Mouse (Mus musculus) bone marrow macrophage, adult 2 months (primary cell): ENCODE data around the gene Vegfd. TPM values are rescaled to one million over a fixed set of nuclear protein-coding genes. Genes with fewer than 3 reads are reported as not detected.

ENCODE experiments used
- H3K27ac ChIP-seq: 2 replicates; pipeline ENCODE4 v1.5.1; 2012; ENCODE audit warnings: low read depth, low read length; ENCODE audit not compliant: insufficient read depth
- H3K4me1 ChIP-seq: 2 replicates; pipeline ENCODE4 v1.6.1; 2012; ENCODE audit warnings: low read length; ENCODE audit not compliant: control insufficient read depth, insufficient read depth
- H3K4me3 ChIP-seq: 2 replicates; pipeline ENCODE4 v1.5.1; 2012; ENCODE audit warnings: mild to moderate bottlenecking, low read length, moderate library complexity; ENCODE audit not compliant: insufficient read depth
- CTCF ChIP-seq: IDR thresholded peaks from 2 replicates; pipeline ENCODE4 v1.5.1; 2012; ENCODE audit warnings: low read depth, mild to moderate bottlenecking, low read length, moderate library complexity
- POLR2A ChIP-seq: IDR thresholded peaks from 2 replicates; pipeline ENCODE4 v1.6.1; 2012; ENCODE audit warnings: mild to moderate bottlenecking, low read depth, low read length, borderline replicate concordance
- polyA plus RNA-seq: library from polyadenylated mRNA; stranded (reverse); fragments of >200 nt; gene quantifications from 2 replicates; pipeline ENCODE4 v1.2.4, GENCODE M21; 2012; ENCODE audit not compliant: missing spikeins, insufficient read depth, insufficient read length

Gene Vegfd
- polyA plus RNA-seq, 1 experiment, result 0.27 TPM

DNA sequence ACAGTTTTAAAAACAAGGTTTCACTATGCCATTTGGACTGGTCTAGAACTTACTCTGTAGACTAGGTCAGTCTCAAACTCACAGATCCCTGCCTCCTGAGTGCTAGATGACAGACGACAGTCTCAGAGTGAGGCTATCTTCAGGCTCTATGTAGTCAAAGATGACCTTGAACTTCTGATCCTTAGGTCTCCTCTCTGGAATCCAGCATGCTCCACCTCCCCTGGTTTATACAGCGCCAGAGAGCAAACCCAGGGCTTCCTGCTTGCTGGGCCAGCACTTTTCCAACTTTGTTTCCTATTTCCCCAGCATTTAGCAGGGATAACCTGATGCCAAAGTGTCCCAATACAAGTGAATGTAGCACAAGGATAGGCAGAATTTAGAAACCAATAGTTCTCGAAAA lies 67.5 kb downstream of the Vegfd start:
- TF ChIP-seq POLR2A (no peak), CTCF (no peak)
- Histone ChIP-seq H3K4me3 (no peak overlapping the region), H3K27ac (no peak overlapping the region), H3K4me1 (no peaks in the 10 kb centered on the region)

DNA sequence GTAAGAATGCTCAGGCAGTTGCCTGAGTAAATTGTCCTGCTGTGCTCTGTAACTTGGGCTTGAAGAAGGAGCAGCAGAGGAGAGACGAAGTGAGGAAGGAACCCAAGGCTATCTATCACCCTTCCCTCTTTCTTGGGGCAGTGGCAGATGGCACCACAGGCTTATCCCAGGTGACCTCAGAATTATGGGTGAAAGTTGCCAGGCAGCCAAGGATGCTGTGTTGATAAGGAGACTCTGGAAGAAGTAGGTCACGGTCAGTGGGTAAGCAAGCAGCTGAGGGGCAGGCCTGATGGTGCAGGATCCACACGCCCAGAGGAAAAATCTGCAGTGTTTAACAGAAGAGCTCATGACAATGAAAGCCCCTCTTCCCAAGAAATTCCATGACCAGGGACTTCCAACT lies 68.1 kb downstream of the Vegfd start:
- TF ChIP-seq CTCF, result no peak
- TF ChIP-seq POLR2A, result no peak
- Histone ChIP-seq H3K4me3 (no peak overlapping the region), H3K4me1 (no peaks in the 10 kb centered on the region), H3K27ac (no peak overlapping the region)

DNA sequence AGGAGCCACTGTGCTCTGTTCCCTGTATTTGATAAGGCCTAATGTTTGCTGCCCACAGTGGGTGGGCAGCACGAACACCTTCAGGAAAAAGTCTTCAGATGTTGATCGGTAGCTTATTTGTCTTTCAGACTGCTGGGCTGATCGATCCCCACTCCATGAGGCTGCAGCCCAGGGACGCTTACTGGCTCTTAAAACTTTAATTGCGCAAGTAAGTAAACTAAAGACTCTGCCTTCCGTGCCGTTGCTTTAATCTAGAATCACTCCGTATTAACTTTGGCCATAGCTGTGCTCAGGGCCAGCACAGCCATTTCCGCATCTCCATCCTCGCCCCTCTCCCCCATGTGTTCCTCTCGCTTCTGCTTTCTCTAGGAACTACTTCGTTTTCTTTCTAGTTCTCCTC lies 72.4 kb downstream of the Vegfd start:
- no peak for TF ChIP-seq CTCF
- TF ChIP-seq POLR2A, result no peak
- Histone ChIP-seq H3K27ac (no peak overlapping the region), H3K4me3 (no peak overlapping the region), H3K4me1 (no peaks in the 10 kb centered on the region)

DNA sequence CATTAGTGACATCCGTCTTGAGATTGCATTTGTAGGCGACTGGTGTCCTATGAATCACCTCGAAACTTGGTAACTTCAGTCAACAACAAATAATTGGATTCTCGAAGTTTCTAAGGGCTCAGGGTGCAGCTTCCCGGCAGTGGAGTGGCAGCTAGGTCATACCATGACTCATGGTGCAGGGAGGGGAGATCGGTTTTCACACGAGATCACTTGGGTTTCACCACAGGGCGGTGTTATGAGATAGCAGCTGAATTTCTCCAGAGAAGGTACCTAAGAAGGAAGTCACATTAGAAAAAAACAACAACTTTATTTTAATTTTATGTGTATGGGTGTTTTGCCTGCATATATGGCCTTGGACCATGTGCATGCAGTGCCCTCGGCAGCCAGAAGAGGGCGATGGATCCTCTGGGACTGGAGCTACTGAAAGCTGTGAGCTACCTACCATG lies 73.0 kb downstream of the Vegfd start:
- TF ChIP-seq CTCF, result no peak
- TF ChIP-seq POLR2A, result no peak
- no peak overlapping the region for H3K27ac ChIP-seq
- H3K4me1 ChIP-seq, result no peaks in the 10 kb centered on the region
- H3K4me3 ChIP-seq, result no peak overlapping the region

DNA sequence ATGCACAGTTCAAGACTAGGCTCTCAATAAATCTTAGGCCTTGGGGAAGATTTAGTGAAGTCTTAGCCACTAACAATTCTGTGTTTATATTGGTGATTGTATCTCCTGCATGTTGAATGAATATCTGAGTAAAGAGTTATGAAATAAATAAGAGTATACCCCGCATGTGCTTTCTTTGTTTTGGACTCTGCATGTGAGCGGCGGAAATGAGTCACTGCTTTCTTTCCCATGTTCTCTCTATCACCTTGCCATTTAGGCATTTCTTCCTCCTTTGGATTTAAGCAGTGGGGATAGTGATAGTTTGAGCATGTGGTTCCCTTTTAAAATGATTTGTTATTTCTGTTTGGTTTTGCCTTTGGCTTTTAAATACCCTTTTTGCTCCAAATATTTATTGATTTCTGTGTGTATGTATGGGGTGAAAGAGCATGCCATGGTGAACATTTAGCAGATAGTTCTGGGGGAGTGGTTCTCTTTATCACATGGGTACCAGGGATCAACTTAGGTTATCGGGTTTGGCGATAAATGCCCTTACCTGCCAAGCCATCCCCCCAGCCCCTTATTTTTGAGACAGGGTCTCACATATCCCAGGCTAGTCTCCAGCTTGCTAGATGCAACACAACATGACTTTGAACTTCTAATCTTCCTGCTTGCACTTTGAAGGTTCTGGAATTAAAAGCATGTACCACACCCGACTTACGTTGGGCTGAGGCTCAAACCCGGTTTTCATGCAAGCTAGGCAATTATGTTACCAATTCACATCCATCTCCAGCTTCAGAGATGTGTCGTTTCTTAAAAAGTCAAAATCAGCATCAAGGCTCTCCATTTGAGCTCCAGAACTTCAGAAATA lies 73.9 kb downstream of the Vegfd start:
- Histone ChIP-seq H3K27ac (no peak overlapping the region), H3K4me1 (no peaks in the 10 kb centered on the region), H3K4me3 (no peak overlapping the region)
- TF ChIP-seq CTCF (no peak), POLR2A (no peak)

DNA sequence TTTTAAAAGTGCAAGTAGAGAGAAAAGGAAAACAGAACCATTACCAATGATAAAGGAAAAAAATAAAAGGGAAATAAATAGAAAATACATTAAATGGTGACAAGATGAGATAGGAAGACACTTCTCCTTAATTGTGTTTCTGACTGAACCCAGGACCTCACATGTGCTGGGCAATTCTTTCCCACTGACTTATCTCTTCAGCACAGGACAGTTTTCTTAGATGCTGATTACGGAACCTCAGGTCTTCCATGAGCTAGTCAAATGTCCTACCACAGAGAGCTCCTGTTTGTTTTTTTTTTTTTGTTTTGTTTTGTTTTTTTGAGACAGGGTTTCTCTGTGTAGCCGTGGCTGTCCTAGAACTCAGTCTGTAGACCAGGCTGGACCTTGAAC lies 74.5 kb downstream of the Vegfd start:
- Histone ChIP-seq H3K27ac (no peak overlapping the region), H3K4me1 (no peaks in the 10 kb centered on the region), H3K4me3 (no peak overlapping the region)
- TF ChIP-seq CTCF, result no peak
- TF ChIP-seq POLR2A, result no peak

DNA sequence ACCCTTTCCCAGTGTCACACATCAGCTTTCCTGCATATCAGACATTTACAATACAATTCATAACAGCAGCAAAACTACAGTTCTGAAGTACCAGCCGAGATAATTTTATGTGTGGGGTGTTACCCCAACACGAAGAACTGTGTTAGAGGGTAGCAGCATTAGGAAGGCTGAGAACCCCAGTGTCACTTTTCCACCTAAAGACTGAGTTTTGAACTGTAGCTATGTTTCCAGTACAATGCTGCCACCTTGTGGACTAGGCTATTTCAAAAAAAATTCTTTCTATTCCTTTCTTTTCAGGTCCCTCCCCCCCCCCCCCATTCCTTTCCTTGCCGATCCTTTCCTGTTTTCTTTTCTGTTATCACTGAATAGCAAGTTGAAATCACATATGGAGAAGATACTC lies 76.0 kb downstream of the Vegfd start:
- no peak for TF ChIP-seq CTCF
- Histone ChIP-seq H3K27ac (no peak overlapping the region), H3K4me1 (no peaks in the 10 kb centered on the region), H3K4me3 (no peak overlapping the region)

Other genes starting within 250 kb of the Vegfd start
- not detected in 2 replicates for gene Ace2, start 234.0 kb upstream of the Vegfd start, polyA plus RNA-seq
- gene Bmx, start 115.2 kb upstream of the Vegfd start, polyA plus RNA-seq, result 0.19 TPM in 1 of 2 replicates, not detected in the other
- gene Pir, start 104.0 kb upstream of the Vegfd start, polyA plus RNA-seq, result 8.0 and 10.1 TPM in 2 replicates
- 5.8 and 6.2 TPM in 2 replicates for gene Piga, start 46.4 kb downstream of the Vegfd start, polyA plus RNA-seq
- not detected in 2 replicates for gene Asb11, start 63.6 kb downstream of the Vegfd start, polyA plus RNA-seq
- not detected in 2 replicates for gene Asb9, start 132.9 kb downstream of the Vegfd start, polyA plus RNA-seq